Mouse (Mus musculus) leukemia stem cell, adult 10-12 weeks (primary cell): ENCODE results near the gene Tmsb4x. TPM values are rescaled to one million over a fixed set of nuclear protein-coding genes. Genes with fewer than 3 reads are reported as not detected.

Source experiments
- polyA plus RNA-seq: library from polyadenylated mRNA; stranded (reverse); fragments of >175 nt; gene quantifications from 2 replicates; pipeline ENCODE4 v1.2.3, GENCODE M21; 2012; ENCODE audit warnings: low replicate concordance

Gene Tmsb4x
- polyA plus RNA-seq, result 16.1 and 18.9 TPM in 2 replicates

DNA sequence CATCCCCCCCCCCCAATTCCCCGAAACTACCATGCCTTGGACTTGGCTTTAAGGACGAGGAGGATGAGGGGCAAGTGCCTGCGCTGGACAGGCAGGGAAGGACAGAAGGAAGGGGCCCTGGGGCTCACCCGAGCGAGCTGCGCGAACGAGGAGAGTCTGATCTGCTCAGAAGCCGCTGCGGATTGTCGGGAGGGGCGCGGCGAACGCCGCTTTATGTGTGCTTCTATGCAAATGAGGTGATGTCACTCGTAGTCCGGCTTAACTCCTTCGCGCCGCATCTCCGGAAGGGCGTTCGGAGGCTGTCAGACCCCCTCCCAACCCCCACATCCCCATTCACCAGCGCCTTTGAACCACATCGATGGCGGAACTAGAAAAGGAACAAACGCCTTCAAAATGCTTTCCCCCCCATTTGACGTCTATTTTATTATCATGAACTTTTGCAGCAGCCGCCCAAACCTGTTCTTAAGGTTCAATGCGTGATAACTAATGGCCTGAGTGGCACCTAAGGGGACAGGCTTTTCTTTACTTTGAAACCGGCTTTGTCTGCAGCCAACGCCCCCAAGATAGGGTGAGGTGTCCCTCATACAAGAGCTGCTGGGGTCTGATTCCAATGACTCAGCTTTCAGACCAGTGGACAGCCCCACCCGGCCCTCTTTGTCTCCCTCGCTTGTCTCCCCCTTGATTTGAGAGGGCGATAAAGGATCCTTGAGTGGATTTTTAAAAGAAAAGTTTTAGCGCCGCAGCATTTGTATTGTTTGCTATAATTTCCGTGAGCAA, at the start of gene Tmsb4x:
Gene Tmsb4x, minus strand, starts transcription at position 338 of the 777 bp plus-strand sequence.

Other genes starting within 250 kb of the Tmsb4x start
- gene Tlr8, start 55.0 kb upstream of the Tmsb4x start, polyA plus RNA-seq, result 1.6 TPM in 1 of 2 replicates, not detected in the other
- gene Tlr7, start 121.2 kb upstream of the Tmsb4x start, polyA plus RNA-seq, result 1.0 and 2.3 TPM in 2 replicates
- gene Prps2, start 173.4 kb upstream of the Tmsb4x start, polyA plus RNA-seq, result 1.4 and 18.2 TPM in 2 replicates